Mouse (Mus musculus): ENCODE results near the gene Col7a1. TPM values are rescaled to one million over a fixed set of nuclear protein-coding genes. Genes with fewer than 3 reads are reported as not detected.

Col7a1 gene
- polyA plus RNA-seq, 1 experiment from 2014 or later: 0.64 TPM

GRCm38 (mm10) chr9:108990462-108990820, 37.1 kb downstream of the Col7a1 start:
- H3K9ac ChIP-seq (replicated peaks; ENCODE audit: low read depth, low read length): no peak overlapping the region

GRCm38 (mm10) chr9:108991428-108992084, 38.2 kb downstream of the Col7a1 start, which contains the start of gene Pfkfb4:
Gene Pfkfb4 (plus strand): TSS chr9:108991778.
- peak; percentile 94 for ATAC-seq (ENCODE audit: low read depth)
- Histone ChIP-seq H3K36me3 (ENCODE audit: control insufficient read depth, insufficient read depth, low read length) (no peaks in the 10 kb centered on the region), H3K4me1 (ENCODE audit: control insufficient read depth, insufficient read depth, low read length) (peaks cover 4% of the 10 kb centered on the region; the same call in 1 of the 2 replicates), H3K4me2 (ENCODE audit: low read depth, low read length) (peak within 1 kb of the TSS; percentile 75), H3K27ac (ENCODE audit: low read depth, low read length) (peak within 1 kb of the TSS; percentile 74), H3K9ac (replicated peaks; ENCODE audit: low read depth, low read length) (peak within 1 kb of the TSS; percentile 70), H3K4me3 (ENCODE audit: low read depth, low read length) (peak within 1 kb of the TSS; percentile 55), H3K9me3 (ENCODE audit: control insufficient read depth, low read length) (no peaks in the 10 kb centered on the region), H3K27me3 (ENCODE audit: control insufficient read depth, insufficient read depth, low read length) (no peaks in the 10 kb centered on the region)
- WGBS: 2% methylated on average over 31 of the region's 31 CpGs

More at GRCm38 (mm10) chr9:108990462-108990820, 37.1 kb downstream of the Col7a1 start:
- no peaks in the 10 kb centered on the region for H3K9me3 ChIP-seq (ENCODE audit: control insufficient read depth, low read length)
- H3K27me3 ChIP-seq (ENCODE audit: control insufficient read depth, insufficient read depth, low read length): no peaks in the 10 kb centered on the region
- no peak overlapping the region for H3K4me3 ChIP-seq (ENCODE audit: low read depth, low read length)
- 82% methylated on average over 7 of the region's 7 CpGs for WGBS
- H3K36me3 ChIP-seq (ENCODE audit: control insufficient read depth, insufficient read depth, low read length): no peaks in the 10 kb centered on the region
- ATAC-seq (ENCODE audit: low read depth): no peak
- H3K27ac ChIP-seq (ENCODE audit: low read depth, low read length): no peak overlapping the region
- peaks cover 4% of the 10 kb centered on the region; the same call in 1 of the 2 replicates for H3K4me1 ChIP-seq (ENCODE audit: control insufficient read depth, insufficient read depth, low read length)
- H3K4me2 ChIP-seq (ENCODE audit: low read depth, low read length): no peak overlapping the region

GRCm38 (mm10) chr9:108992085-108992469, 38.7 kb downstream of the Col7a1 start:
- no peaks in the 10 kb centered on the region for H3K9me3 ChIP-seq (ENCODE audit: control insufficient read depth, low read length)
- peak; percentile 54 for ATAC-seq (ENCODE audit: low read depth)
- WGBS: 11% methylated on average over 18 of the region's 18 CpGs

GRCm38 (mm10) chr9:108992620-108993361, 39.4 kb downstream of the Col7a1 start:
- no peak overlapping the region for H3K9ac ChIP-seq (replicated peaks; ENCODE audit: low read depth, low read length)

More at GRCm38 (mm10) chr9:108992085-108992469, 38.7 kb downstream of the Col7a1 start:
- H3K4me3 ChIP-seq (ENCODE audit: low read depth, low read length): peak overlapping the region; percentile 55
- no peaks in the 10 kb centered on the region for H3K36me3 ChIP-seq (ENCODE audit: control insufficient read depth, insufficient read depth, low read length)
- peak overlapping the region; percentile 70 for H3K9ac ChIP-seq (replicated peaks; ENCODE audit: low read depth, low read length)
- peaks cover 4% of the 10 kb centered on the region; the same call in 1 of the 2 replicates for H3K4me1 ChIP-seq (ENCODE audit: control insufficient read depth, insufficient read depth, low read length)
- peak overlapping the region; percentile 75 for H3K4me2 ChIP-seq (ENCODE audit: low read depth, low read length)
- H3K27ac ChIP-seq (ENCODE audit: low read depth, low read length): peak overlapping the region; percentile 60; the same call in 1 of the 2 replicates
- no peaks in the 10 kb centered on the region for H3K27me3 ChIP-seq (ENCODE audit: control insufficient read depth, insufficient read depth, low read length)

GRCm38 (mm10) chr9:108996411-108996810, 43.0 kb downstream of the Col7a1 start:
- no peaks in the 10 kb centered on the region for H3K36me3 ChIP-seq (ENCODE audit: control insufficient read depth, insufficient read depth, low read length)
- no peaks in the 10 kb centered on the region for H3K27me3 ChIP-seq (ENCODE audit: control insufficient read depth, insufficient read depth, low read length)
- H3K9me3 ChIP-seq (ENCODE audit: control insufficient read depth, low read length): no peaks in the 10 kb centered on the region
- H3K27ac ChIP-seq (ENCODE audit: low read depth, low read length): no peak overlapping the region
- 81% methylated on average over 9 of the region's 9 CpGs for WGBS
- ATAC-seq (ENCODE audit: low read depth): no peak
- H3K4me1 ChIP-seq (ENCODE audit: control insufficient read depth, insufficient read depth, low read length): peaks cover 4% of the 10 kb centered on the region; the same call in 1 of the 2 replicates
- no peak overlapping the region for H3K4me3 ChIP-seq (ENCODE audit: low read depth, low read length)
- no peak overlapping the region for H3K9ac ChIP-seq (replicated peaks; ENCODE audit: low read depth, low read length)
- no peak overlapping the region for H3K4me2 ChIP-seq (ENCODE audit: low read depth, low read length)

More at GRCm38 (mm10) chr9:108992620-108993361, 39.4 kb downstream of the Col7a1 start:
- H3K9me3 ChIP-seq (ENCODE audit: control insufficient read depth, low read length): no peaks in the 10 kb centered on the region
- H3K36me3 ChIP-seq (ENCODE audit: control insufficient read depth, insufficient read depth, low read length): no peaks in the 10 kb centered on the region
- 88% methylated on average over 9 of the region's 9 CpGs for WGBS
- no peak overlapping the region for H3K27ac ChIP-seq (ENCODE audit: low read depth, low read length)
- peak overlapping the region; percentile 75 for H3K4me2 ChIP-seq (ENCODE audit: low read depth, low read length)
- ATAC-seq (ENCODE audit: low read depth): no peak
- H3K27me3 ChIP-seq (ENCODE audit: control insufficient read depth, insufficient read depth, low read length): no peaks in the 10 kb centered on the region
- peaks cover 4% of the 10 kb centered on the region; the same call in 1 of the 2 replicates for H3K4me1 ChIP-seq (ENCODE audit: control insufficient read depth, insufficient read depth, low read length)
- peak overlapping the region; percentile 55 for H3K4me3 ChIP-seq (ENCODE audit: low read depth, low read length)

- Histone ChIP-seq H3K9me3 (ENCODE audit: control insufficient read depth, low read length) (no peaks in the 10 kb centered on the region), H3K36me3 (ENCODE audit: control insufficient read depth, insufficient read depth, low read length) (no peaks in the 10 kb centered on the region), H3K27ac (ENCODE audit: low read depth, low read length) (no peak overlapping the region), H3K9ac (replicated peaks; ENCODE audit: low read depth, low read length) (no peak overlapping the region), H3K4me1 (ENCODE audit: control insufficient read depth, insufficient read depth, low read length) (no peaks in the 10 kb centered on the region; the same call in 1 of the 2 replicates), H3K4me3 (ENCODE audit: low read depth, low read length) (no peak overlapping the region), H3K27me3 (ENCODE audit: control insufficient read depth, insufficient read depth, low read length) (no peaks in the 10 kb centered on the region), H3K4me2 (ENCODE audit: low read depth, low read length) (no peak overlapping the region)
- 87% methylated on average over 19 of the region's 19 CpGs for WGBS
- ATAC-seq (ENCODE audit: low read depth): no peak
Measured at GRCm38 (mm10) chr9:108998287-108999166, 45.1 kb downstream of the Col7a1 start.

GRCm38 (mm10) chr9:108999167-108999526, 45.8 kb downstream of the Col7a1 start:
- Histone ChIP-seq H3K27ac (ENCODE audit: low read depth, low read length) (no peak overlapping the region), H3K36me3 (ENCODE audit: control insufficient read depth, insufficient read depth, low read length) (no peaks in the 10 kb centered on the region), H3K4me2 (ENCODE audit: low read depth, low read length) (no peak overlapping the region), H3K4me3 (ENCODE audit: low read depth, low read length) (no peak overlapping the region), H3K9ac (replicated peaks; ENCODE audit: low read depth, low read length) (no peak overlapping the region), H3K4me1 (ENCODE audit: control insufficient read depth, insufficient read depth, low read length) (no peaks in the 10 kb centered on the region; the same call in 1 of the 2 replicates), H3K27me3 (ENCODE audit: control insufficient read depth, insufficient read depth, low read length) (no peaks in the 10 kb centered on the region), H3K9me3 (ENCODE audit: control insufficient read depth, low read length) (no peaks in the 10 kb centered on the region)
- WGBS: 92% methylated on average over 4 of the region's 4 CpGs
- no peak for ATAC-seq (ENCODE audit: low read depth)

GRCm38 (mm10) chr9:109000726-109001125, 47.3 kb downstream of the Col7a1 start:
- H3K36me3 ChIP-seq (ENCODE audit: control insufficient read depth, insufficient read depth, low read length): no peaks in the 10 kb centered on the region
- H3K9me3 ChIP-seq (ENCODE audit: control insufficient read depth, low read length): no peaks in the 10 kb centered on the region
- H3K4me3 ChIP-seq (ENCODE audit: low read depth, low read length): no peak overlapping the region
- no peaks in the 10 kb centered on the region; the same call in 1 of the 2 replicates for H3K4me1 ChIP-seq (ENCODE audit: control insufficient read depth, insufficient read depth, low read length)
- no peak overlapping the region for H3K9ac ChIP-seq (replicated peaks; ENCODE audit: low read depth, low read length)
- no peak overlapping the region for H3K27ac ChIP-seq (ENCODE audit: low read depth, low read length)
- peak; percentile 74; the same call in 1 of the 2 replicates for ATAC-seq (ENCODE audit: low read depth)
- no peak overlapping the region for H3K4me2 ChIP-seq (ENCODE audit: low read depth, low read length)
- H3K27me3 ChIP-seq (ENCODE audit: control insufficient read depth, insufficient read depth, low read length): no peaks in the 10 kb centered on the region
- 12% methylated on average over 3 of the region's 3 CpGs for WGBS
